Comparison of ENCODE assay signal across 22 mouse cellular contexts in the genomic region with DNA sequence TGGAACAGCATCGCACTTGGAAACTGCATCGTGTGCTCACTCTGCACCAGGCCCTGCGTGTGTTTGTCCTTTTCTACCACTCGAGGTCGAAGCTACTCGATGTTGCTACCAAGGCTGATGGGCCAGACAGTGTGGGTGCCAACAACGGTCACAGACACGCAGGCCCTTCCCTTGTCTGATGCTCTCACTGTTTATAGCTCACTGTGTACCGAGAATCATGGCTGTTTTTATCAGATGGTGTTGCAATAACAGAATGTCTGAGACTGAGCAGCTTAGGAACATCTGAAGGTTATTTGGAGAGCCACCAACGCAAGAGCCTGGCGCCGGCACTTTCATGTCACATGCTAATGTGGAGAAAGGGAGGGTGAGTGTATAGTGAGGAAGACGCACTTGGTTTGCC. TPM values are rescaled to one million over a fixed set of nuclear protein-coding genes. Genes with fewer than 3 reads are reported as not detected.
DNase-seq lines count a peak whose midpoint lies in the region; ATAC-seq and TF ChIP-seq lines count a peak whose summit lies in the region.
"Had no signal": no experiment of that assay in that cellular context is flagged by ENCODE, and none has a peak within 500 bp of the region (broad histone marks: within the 10 kb centered on the region; RNA-seq: fewer than 3 reads in every experiment).

No protein-coding gene starts in this region.

- H3K9me3 ChIP-seq in lung, postnatal 0 days (ENCODE audit: low read length): no peaks in the 10 kb centered on the region
- H3K9me3 ChIP-seq in midbrain, embryonic 13.5 days: no peaks in the 10 kb centered on the region
- H3K9me3 ChIP-seq: embryonic facial prominence, embryonic 10.5 days; heart, embryonic 13.5 days; intestine, embryonic 15.5 days; limb, embryonic 15.5 days; midbrain, embryonic 12.5 days had no signal

- H3K27me3 ChIP-seq in lung, postnatal 0 days (replicated peaks; ENCODE audit: insufficient read depth, low read length): no peaks in the 10 kb centered on the region
- no peaks in the 10 kb centered on the region for H3K27me3 ChIP-seq in myocyte (ENCODE audit: control insufficient read depth, insufficient read depth, insufficient read length)
- H3K27me3 ChIP-seq in midbrain, embryonic 13.5 days: peaks cover 4% of the 10 kb centered on the region; the same call in 1 of the 2 replicates
- H3K27me3 ChIP-seq: intestine, embryonic 15.5 days; limb, embryonic 15.5 days had no signal

- DNase-seq in heart, adult 11 months: peak; percentile 96
- no peak for DNase-seq in heart, postnatal 4 days
- DNase-seq in layer of hippocampus, adult 9-11 months: peak; percentile 48
- no peak for DNase-seq in layer of hippocampus, postnatal 25 days (ENCODE audit: extremely low spot score in 1 of 2, low spot score in 1 of 2)
- peak; percentile 26 for DNase-seq in lung, postnatal 0 days (ENCODE audit: low spot score)
- no peak for DNase-seq in lung, postnatal 10 days
- DNase-seq: adrenal gland, postnatal 25 days; cerebellum, adult 9-10 months; thymus, postnatal 14 days had no signal

- peak; percentile 73 for ATAC-seq in lung, postnatal 0 days
- no peak for ATAC-seq in midbrain, embryonic 13.5 days
- ATAC-seq: forebrain, embryonic 16.5 days had no signal

- no peak overlapping the region for H3K9ac ChIP-seq in lung, postnatal 0 days (replicated peaks; ENCODE audit: low read depth)
- H3K9ac ChIP-seq in midbrain, embryonic 13.5 days (replicated peaks): no peak overlapping the region
- H3K9ac ChIP-seq: heart, embryonic 13.5 days; intestine, embryonic 15.5 days; limb, embryonic 15.5 days; midbrain, embryonic 12.5 days had no signal

- no peak overlapping the region for H3K27ac ChIP-seq in lung, postnatal 0 days (ENCODE audit: low read length)
- no peak overlapping the region for H3K27ac ChIP-seq in midbrain, embryonic 13.5 days
- H3K27ac ChIP-seq: embryonic facial prominence, embryonic 10.5 days; heart, embryonic 13.5 days; intestine, embryonic 15.5 days; left cerebral cortex, adult 2 months; limb, embryonic 15.5 days; midbrain, embryonic 12.5 days; stomach, postnatal 0 days had no signal

- no peak overlapping the region for H3ac ChIP-seq in myocyte (ENCODE audit: control insufficient read depth, insufficient read length)

- no peaks in the 10 kb centered on the region for H3K79me2 ChIP-seq in myocyte (ENCODE audit: control insufficient read depth, insufficient read depth)

- WGBS in lung, postnatal 0 days: 64% methylated on average over 13 of the region's 13 CpGs
- WGBS in midbrain, embryonic 13.5 days: 95% methylated on average over 13 of the region's 13 CpGs

- H3K4me3 ChIP-seq in lung, postnatal 0 days (ENCODE audit: low read depth, low read length): no peak overlapping the region
- H3K4me3 ChIP-seq in myocyte: no peak overlapping the region
- H3K4me3 ChIP-seq in midbrain, embryonic 13.5 days (replicated peaks): no peak overlapping the region
- H3K4me3 ChIP-seq: embryonic facial prominence, embryonic 10.5 days; heart, embryonic 13.5 days; intestine, embryonic 15.5 days; left cerebral cortex, adult 2 months; limb, embryonic 15.5 days; midbrain, embryonic 12.5 days had no signal

- no peaks in the 10 kb centered on the region for H3K4me1 ChIP-seq in lung, postnatal 0 days (ENCODE audit: insufficient read depth, low read depth, low read length)
- H3K4me1 ChIP-seq in midbrain, embryonic 13.5 days (replicated peaks): no peaks in the 10 kb centered on the region; the same call in 1 of the 2 replicates
- H3K4me1 ChIP-seq: heart, embryonic 13.5 days; midbrain, embryonic 12.5 days had no signal

- no peak for TF ChIP-seq POLR2A in myocyte (IDR thresholded peaks at IDR 0.05; ENCODE audit: insufficient read length, low read depth)

- no peaks in the 10 kb centered on the region for H3K36me3 ChIP-seq in lung, postnatal 0 days (ENCODE audit: insufficient read depth, low read length)
- H3K36me3 ChIP-seq in myocyte (ENCODE audit: control insufficient read depth, insufficient read depth): no peaks in the 10 kb centered on the region
- no peaks in the 10 kb centered on the region for H3K36me3 ChIP-seq in midbrain, embryonic 13.5 days
- H3K36me3 ChIP-seq: embryonic facial prominence, embryonic 10.5 days; heart, embryonic 13.5 days; intestine, embryonic 15.5 days; limb, embryonic 15.5 days; midbrain, embryonic 12.5 days had no signal

- H3K4me2 ChIP-seq in lung, postnatal 0 days (replicated peaks; ENCODE audit: low read depth, low read length): no peak overlapping the region
- peak overlapping the region; percentile 28 for H3K4me2 ChIP-seq in myocyte (ENCODE audit: low read depth)
- H3K4me2 ChIP-seq in midbrain, embryonic 13.5 days (replicated peaks): no peak overlapping the region
- H3K4me2 ChIP-seq: heart, embryonic 13.5 days; intestine, embryonic 15.5 days; limb, embryonic 15.5 days; midbrain, embryonic 12.5 days had no signal

- TF ChIP-seq EP300 in lung, postnatal 0 days (IDR thresholded peaks at IDR 0.05): no peak

- no peak for TF ChIP-seq CTCF in lung, postnatal 0 days (IDR thresholded peaks at IDR 0.05)

TF ChIP-seq in myocyte, 11 proteins besides CTCF, POLR2A, EP300 and RAD21:
- TF ChIP-seq MYOD1 (IDR thresholded peaks at IDR 0.05; ENCODE audit: control insufficient read depth in 1 of 3, insufficient read length in 2 of 3, low read depth in 2 of 3) (no peak), CEBPB (IDR thresholded peaks at IDR 0.05; ENCODE audit: insufficient read depth, poor library complexity, severe bottlenecking) (0 out of 2 replicates have a peak, but pooled peaks have one; percentile 43)

RNA-seq across cellular contexts. Expression of gene Msx1, which starts 51.1 kb away (rescaled TPM):
- total RNA-seq in heart, postnatal 4 days (2021): 1 to 10 TPM; 4.7 to 4.9 TPM
- 1 to 10 TPM; 5.3 to 5.9 TPM for total RNA-seq in layer of hippocampus, postnatal 25 days (2021)
- 2.2 and 3.4 TPM in 2 replicates for polyA plus RNA-seq in lung, postnatal 0 days (2015; fragmentation: Nextera tagmentation; extraction: Ambion mirVana)
- polyA plus RNA-seq in myocyte (2012; fragmentation: generic; extraction: Trizol): 4.7 TPM
- 16.2 and 23.2 TPM in 2 replicates for polyA plus RNA-seq in midbrain, embryonic 13.5 days (2015; fragmentation: Nextera tagmentation; extraction: Ambion mirVana)
- total RNA-seq: common myeloid progenitor, adult 5-6 weeks; hematopoietic stem cell, adult 5-6 weeks; monocyte, adult 5-6 weeks had no signal

Comparison
In these comparisons a context has a peak if more than half of its experiments do, and no peak if none do; other contexts are left out.
1. DNase-seq: peak in heart, adult 11 months (single experiment), layer of hippocampus, adult 9-11 months (single experiment) and lung, postnatal 0 days (single experiment); none in heart, postnatal 4 days (single experiment), layer of hippocampus, postnatal 25 days (0 of 2) and lung, postnatal 10 days (single experiment).